Mouse (Mus musculus) hematopoietic stem cell, adult 5-6 weeks (primary cell): Measurements from ENCODE around the gene Troap. TPM values are rescaled to one million over a fixed set of nuclear protein-coding genes. Genes with fewer than 3 reads are reported as not detected.

Experiments
- ATAC-seq, 2 experiments: fragments of 125-278 bp in 1 of 2; replicated peaks in 1 of 2; 2 replicates each; pipeline ENCODE4 v1.8.0; 2016 to 2017; ENCODE audit warnings: inconsistent platforms in 2 of 2, mild to moderate bottlenecking in 2 of 2, moderate number of reproducible peaks in 2 of 2, low read depth in 1 of 2, moderate TSS enrichment in 1 of 2; ENCODE audit not compliant: low FRiP score in 2 of 2, poor library complexity in 2 of 2, severe bottlenecking in 2 of 2, insufficient read depth in 1 of 2, low TSS enrichment in 1 of 2
- total RNA-seq: library from RNA; stranded (forward); fragments of 172-1452, 232-1000 nt; gene quantifications from 2 replicates; pipeline ENCODE4 v1.2.3, GENCODE M21; 2017

Troap gene
- total RNA-seq, 1 experiment from 2014 or later, result 15.9 TPM

DNA sequence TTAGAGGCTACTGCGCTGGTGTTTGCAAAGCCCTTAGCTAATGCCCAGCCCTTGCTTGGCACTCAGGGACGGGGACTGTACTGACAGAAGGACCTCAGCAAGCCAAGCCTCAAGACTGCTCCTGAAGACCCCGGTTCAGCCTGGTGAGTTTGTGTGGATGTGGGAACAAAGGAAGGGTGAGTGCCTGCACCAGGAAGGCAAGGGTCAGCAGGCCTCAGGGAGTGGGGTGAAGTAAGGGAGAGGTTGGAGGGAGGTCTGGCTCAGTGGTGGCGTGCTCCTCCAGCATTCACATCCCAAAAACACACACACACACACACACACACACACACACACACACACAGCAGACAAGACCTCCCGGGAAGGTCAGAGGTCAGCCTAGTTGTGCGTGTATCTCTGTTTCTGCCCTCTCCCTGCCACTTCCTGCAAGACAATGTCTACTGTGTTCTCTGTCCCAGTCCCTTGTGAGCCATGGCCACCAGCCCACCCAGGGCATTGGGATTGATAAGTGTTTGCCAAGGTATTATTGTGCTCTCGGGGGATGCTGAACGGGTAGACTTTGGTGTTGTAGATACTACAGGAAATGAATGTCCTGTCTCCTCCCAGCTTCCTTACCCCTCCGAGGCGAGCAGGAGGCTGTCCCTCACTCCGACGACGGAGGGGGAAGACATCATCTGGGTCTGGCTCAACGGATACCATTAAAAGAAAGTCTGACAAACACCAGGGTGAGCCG lies 4.0 kb downstream of the Troap start:
- ATAC-seq, result no peak

- ATAC-seq, result no peak
Observed at GRCm38 (mm10) chr15:99079804-99080203, 5.4 kb downstream of the Troap start.

GRCm38 (mm10) chr15:99082322-99082721 lies 7.9 kb downstream of the Troap start:
- no peak for ATAC-seq

DNA sequence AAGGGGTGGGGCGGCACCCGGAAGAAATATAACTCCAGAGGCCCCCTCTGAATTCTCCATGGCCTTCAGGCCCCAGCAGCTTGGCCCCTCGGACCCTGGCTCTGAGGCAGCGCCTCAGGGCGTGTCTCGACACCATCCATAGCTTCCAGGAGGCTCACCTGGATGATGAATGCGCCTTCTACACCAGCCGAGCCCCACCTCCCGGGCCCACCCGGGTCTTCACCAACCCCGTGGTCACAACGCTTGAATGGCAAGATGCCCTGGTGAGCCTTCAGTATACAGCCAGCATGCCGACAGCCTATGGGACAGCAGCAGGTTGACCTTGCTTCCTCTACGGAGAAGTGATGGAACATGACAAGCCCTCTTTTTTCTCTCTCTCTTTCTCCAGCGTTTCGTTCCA lies 8.5 kb downstream of the Troap start:
- no peak for ATAC-seq

GRCm38 (mm10) chr15:99083258-99083657 lies 8.9 kb downstream of the Troap start:
- peak; percentile 71 to 72 for ATAC-seq

DNA sequence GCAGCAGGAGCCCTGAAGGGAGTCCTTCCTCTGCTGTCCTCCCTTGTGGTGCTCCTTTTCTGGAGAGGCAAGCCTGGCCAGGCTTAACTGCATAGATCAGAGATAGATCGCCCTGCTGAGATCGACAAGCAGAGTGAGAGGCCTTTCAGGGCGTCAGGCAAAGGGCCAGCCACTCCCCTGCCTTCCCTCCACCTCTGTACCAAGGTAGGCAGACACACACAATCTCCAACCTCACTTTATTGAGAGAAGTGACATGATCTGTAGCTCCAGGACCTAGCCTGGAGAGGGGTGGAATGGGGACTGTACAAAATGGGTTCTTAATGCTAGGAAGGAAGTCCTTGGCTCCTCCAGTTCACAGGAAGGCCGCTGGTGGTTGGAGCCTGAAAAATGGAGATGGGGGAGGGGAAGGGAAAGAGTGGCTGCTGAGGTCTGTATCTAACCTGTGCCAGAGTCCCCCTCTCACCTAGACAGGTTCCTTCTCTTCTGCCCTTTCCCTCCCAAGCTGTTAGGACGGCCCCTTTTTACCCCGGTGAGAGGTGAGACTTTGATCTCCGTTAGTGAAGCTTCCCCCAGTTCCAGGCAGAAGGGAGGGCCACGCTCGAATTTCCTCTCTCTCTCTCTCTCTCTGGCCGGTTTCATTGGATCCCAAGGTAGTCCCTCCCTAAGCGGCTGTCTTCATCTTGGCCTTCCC lies 9.6 kb downstream of the Troap start:
- no peak for ATAC-seq

DNA sequence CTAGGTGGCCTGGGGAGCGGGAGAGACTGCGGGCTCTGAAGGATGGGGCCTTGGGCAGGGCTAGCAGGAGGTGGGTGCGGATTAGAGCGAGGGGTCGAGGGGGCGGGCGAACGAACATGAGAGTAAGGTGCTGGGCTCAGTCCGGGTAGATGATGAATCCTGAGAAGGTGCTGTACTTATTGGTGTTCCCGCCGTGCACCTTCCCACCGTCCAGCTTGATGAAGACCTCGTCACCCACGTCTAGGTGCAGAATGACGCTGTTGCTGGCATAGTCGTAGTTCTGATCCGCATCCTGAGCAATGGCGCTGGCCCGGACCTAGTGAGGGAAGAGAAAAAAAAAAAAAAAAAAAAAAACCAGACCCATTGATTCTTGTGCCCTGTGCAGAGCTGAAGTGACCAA lies 10.2 kb downstream of the Troap start:
- no peak for ATAC-seq

DNA sequence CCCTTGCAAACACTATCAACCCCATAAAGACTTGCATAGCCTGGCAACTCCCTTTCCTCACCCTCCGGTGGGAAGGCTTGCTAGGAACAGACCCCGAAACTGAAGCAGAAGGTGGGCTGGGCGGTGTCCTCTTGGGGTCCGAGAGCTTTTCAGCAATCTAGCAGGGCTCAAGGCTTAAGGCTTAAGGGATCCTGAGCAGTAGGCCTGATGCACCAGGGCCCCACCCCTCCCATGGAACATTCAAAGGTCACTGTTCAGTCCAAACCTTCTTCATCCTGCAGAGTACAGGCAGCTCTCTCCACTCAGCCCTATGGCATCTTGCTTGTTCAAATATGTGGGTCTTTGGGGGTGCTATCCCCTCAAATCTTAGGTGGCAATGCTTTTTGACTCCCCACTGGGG lies 11.6 kb downstream of the Troap start:
- no peak for ATAC-seq

DNA sequence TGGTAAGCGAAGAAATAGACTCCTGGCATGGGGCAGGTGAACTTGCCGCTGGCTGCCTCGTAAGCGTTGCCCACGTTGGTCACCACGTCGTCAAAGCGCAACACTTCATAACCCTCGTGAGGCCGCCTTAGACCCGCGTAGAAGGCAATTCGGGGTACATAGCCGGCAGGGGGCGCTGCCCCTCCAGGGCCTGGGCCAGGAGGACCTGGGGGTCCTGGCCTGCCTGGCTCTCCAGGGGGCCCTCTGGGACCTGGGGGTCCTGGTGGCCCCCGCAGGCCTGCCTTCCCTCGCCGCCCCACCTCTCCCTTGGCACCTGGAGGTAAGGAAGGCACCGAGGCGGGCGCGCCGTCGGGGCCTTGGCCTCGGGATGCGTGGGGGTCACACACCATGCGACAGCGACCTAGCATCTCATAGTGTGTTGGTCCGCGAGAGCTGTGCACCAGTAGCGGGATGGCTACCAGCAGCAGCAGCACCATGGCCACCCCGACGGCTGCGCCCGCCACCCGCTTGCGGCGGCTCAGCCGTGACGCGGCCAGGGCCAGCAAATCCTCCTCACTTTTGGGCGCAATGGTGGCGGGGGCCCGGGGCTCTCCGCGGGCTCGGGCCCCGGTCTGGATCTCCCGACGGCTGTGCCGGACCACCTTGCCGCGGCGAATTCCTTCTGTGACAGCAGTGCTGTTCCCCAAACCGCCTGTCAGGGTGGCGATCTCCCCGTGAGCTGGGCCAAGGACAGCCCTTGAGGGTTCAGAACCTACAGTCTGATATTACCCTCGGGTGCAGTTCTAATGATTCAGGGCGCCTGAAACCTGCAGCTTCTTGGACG lies 13.1 kb downstream of the Troap start, which contains the start of gene C1ql4:
Gene C1ql4, minus strand, starts transcription at position 565 of the 823 bp plus-strand sequence.
- no peak for ATAC-seq

DNA sequence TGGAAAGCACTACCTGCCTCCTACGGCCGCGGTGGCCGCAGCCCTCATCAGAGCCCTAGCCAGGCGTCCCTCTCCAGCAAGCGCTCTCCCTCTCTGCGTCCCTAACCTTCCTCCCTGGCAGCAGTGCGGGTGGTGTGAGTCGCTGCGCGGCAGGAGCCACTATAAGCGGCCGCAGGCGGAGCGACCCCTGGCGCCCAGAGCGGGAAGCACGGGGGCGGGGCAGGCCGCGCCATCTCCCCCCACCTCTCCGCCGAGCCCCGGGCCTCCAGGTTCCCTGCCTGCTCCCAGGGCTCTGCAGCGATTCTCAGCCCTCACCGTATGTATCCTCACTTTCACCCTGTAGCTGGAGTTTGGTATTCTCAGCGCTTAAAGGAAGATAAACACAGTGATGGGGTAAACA lies 13.9 kb downstream of the Troap start:
- ATAC-seq, result peak; percentile 80 to 87

DNA sequence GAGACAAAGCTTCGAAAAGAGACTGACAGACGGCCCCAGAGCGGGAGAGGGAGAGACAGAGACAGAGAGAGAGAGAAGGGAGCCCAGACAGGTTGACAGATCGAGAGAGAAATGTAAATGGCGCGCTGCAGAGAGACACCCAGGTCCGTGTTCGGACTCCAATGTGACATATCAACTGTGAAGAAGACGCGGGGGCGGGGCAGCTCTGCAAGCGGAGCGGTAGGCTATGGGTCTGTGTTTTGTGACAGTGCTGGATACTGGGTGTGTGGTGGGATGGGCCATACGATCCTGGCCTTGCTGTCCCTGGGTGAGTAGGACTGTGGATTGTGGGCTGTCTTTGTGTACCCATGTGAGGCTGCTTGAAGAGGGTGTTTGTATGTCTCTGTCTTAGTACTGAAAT lies 14.7 kb downstream of the Troap start:
- no peak for ATAC-seq

DNA sequence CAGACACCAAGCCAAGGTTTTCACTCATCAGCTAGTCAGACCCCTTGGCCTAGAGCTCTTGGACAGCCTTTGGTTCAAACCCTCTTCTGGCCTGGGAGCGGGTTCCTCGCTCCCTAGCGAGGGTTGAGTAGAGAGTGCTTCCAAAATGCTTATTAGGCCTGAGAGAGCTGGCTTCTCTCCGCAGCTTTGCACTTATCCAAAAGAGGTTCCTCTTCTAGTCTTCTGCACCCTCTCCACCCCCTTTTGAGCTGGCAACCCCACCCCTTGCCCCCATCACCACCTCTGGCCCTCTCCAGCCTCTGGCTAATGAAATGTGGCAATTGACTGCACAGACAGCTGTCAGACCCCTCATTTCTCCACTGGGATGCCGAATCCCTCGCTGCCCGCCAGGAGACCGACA lies 18.5 kb downstream of the Troap start, which contains the start of gene Dnajc22:
Gene Dnajc22, plus strand, starts transcription at position 301 of the 400 bp plus-strand sequence.
- ATAC-seq, result no peak

DNA sequence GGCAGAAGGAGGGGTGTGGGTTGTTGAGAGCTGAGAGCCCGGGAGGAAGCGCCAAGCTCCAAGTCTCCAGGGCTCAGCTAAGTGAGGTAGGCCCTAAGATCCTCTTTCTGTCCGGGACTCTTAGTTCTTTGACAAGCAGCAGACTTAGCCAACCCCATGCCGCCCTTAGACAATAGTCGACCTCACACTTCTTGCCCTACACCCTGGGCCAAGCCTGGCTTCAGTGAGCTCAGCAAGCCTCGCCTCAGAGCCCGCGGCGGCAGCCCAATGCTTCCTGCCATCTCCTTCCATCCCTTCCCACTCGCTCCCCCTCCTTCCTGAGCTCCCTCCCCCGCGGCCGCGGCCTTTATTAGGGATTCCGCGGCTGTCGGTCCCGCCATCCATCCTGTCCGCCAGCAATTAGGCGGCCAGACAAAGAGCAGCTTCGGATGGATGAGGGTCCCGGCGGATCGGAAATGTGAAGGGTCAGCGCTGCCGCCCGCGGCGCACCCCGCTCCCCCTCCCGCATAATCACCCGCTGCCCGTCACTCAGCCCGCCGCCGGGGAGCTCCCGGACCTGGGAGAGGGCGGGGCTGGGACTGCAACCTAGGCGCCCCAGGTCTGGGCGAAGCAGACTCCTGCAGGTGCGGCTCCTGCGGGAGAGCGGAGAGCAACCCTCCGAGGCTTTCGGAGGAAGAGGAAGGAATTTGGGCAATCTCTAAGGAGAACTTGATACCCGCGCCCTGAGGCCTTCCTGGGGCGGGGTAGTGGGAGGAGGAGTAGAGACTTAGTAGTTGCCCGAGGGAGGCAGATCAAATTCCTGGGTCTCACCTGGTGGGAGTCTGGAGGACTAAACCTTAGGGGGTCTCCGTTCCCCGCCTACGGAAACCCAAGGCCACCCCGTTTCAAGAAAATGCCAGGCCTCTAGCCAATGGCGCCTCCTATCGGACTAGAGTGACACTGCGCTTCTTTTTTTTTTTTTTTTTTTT lies 19.2 kb downstream of the Troap start:
- peak; percentile 57 to 76; a peak in 3 of 4 replicates for ATAC-seq

DNA sequence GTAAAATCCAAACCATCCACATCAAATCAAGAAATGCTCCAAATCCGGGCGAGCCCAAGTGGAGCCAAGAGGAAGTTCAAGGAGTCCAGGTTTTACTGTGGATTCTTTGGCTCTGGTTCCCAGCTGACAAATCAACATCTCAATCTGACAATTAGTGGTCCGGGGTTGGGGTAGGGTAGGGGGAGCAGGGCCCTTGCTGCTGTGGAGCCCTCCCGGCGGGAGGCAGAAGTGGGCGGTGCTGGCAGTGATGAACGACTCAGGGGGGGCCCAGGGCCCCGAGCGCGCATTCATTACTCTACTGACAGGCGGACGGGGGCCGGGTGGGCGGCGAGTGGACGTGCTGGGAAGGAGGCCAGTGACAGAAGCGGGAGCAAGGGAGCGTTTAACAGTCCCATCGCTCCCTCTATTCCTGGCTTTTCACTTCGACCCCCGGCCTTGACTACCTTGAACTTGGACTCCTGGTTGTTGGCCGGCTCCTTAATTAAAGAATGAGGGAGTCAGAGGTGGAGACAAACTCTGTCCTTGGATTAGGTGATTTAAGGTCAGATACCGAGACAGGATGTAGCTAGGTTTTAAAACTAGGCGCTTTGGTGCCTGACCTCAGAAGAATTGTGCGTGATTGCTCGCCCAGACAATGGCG lies 20.4 kb downstream of the Troap start:
- no peak for ATAC-seq

GRCm38 (mm10) chr15:99095356-99095755 lies 21.0 kb downstream of the Troap start:
- ATAC-seq, result no peak

- no peak for ATAC-seq
Observed at GRCm38 (mm10) chr15:99096061-99096793, 21.9 kb downstream of the Troap start.
